Mouse (Mus musculus): ENCODE measurements around the gene Gm5741. TPM values are rescaled to one million over a fixed set of nuclear protein-coding genes. Genes with fewer than 3 reads are reported as not detected.

Gene Gm5741
- polyA plus RNA-seq, 1 experiment from 2014 or later, result not detected

GRCm38 (mm10) chr8:85037681-85038531 lies 29.9 kb downstream of the Gm5741 start:
- peak; percentile 79 for DNase-seq (ENCODE audit: low spot score)
- WGBS, result 2% methylated on average over 50 of the region's 57 CpGs
- TF ChIP-seq EP300 (optimal IDR thresholded peaks at IDR 0.05) (no peak), CTCF (IDR thresholded peaks at IDR 0.05; ENCODE audit: low read depth) (peak; percentile 19; the same call in 1 of the 2 replicates)
- Histone ChIP-seq H3K9ac (ENCODE audit: low read length) (peak overlapping the region; percentile 86), H3K4me3 (ENCODE audit: low read depth, low read length) (peak overlapping the region; percentile 79), H3K36me3 (ENCODE audit: control insufficient read depth, insufficient read depth, low read length) (peaks cover 10% of the 10 kb centered on the region), H3K27ac (replicated peaks) (peak overlapping the region; percentile 99), H3K27me3 (ENCODE audit: control insufficient read depth, insufficient read depth, low read length) (no peaks in the 10 kb centered on the region), H3K9me3 (ENCODE audit: control insufficient read depth, low read length) (no peaks in the 10 kb centered on the region), H3K4me1 (replicated peaks; ENCODE audit: control insufficient read depth, insufficient read depth) (no peaks in the 10 kb centered on the region), H3K4me2 (replicated peaks; ENCODE audit: low read depth) (peak overlapping the region; percentile 95)
- ATAC-seq (ENCODE audit: low FRiP score, low TSS enrichment), result peak; percentile 18; the same call in 1 of the 2 replicates

- no peaks in the 10 kb centered on the region for H3K27me3 ChIP-seq (ENCODE audit: control insufficient read depth, insufficient read depth, low read length)
- peak overlapping the region; percentile 79 for H3K4me3 ChIP-seq (ENCODE audit: low read depth, low read length)
- peak overlapping the region; percentile 86 for H3K9ac ChIP-seq (ENCODE audit: low read length)
- WGBS, result 2% methylated on average over 14 of the region's 14 CpGs
- no peaks in the 10 kb centered on the region for H3K4me1 ChIP-seq (replicated peaks; ENCODE audit: control insufficient read depth, insufficient read depth)
- no peak for TF ChIP-seq EP300 (optimal IDR thresholded peaks at IDR 0.05)
- TF ChIP-seq CTCF (IDR thresholded peaks at IDR 0.05; ENCODE audit: low read depth), result no peak
- peaks cover 14% of the 10 kb centered on the region for H3K36me3 ChIP-seq (ENCODE audit: control insufficient read depth, insufficient read depth, low read length)
- peak overlapping the region; percentile 99 for H3K27ac ChIP-seq (replicated peaks)
- no peaks in the 10 kb centered on the region for H3K9me3 ChIP-seq (ENCODE audit: control insufficient read depth, low read length)
- DNase-seq (ENCODE audit: low spot score), result no peak
- peak; percentile 35 for ATAC-seq (ENCODE audit: low FRiP score, low TSS enrichment)
- H3K4me2 ChIP-seq (replicated peaks; ENCODE audit: low read depth), result peak overlapping the region; percentile 95
Measured at GRCm38 (mm10) chr8:85037366-85037680, 30.5 kb downstream of the Gm5741 start.

- Histone ChIP-seq H3K27me3 (ENCODE audit: control insufficient read depth, insufficient read depth, low read length) (no peaks in the 10 kb centered on the region), H3K9me3 (ENCODE audit: control insufficient read depth, low read length) (no peaks in the 10 kb centered on the region), H3K4me2 (replicated peaks; ENCODE audit: low read depth) (peak within 1 kb of the TSS; percentile 95), H3K36me3 (ENCODE audit: control insufficient read depth, insufficient read depth, low read length) (peaks cover 18% of the 10 kb centered on the region), H3K4me1 (replicated peaks; ENCODE audit: control insufficient read depth, insufficient read depth) (no peaks in the 10 kb centered on the region), H3K4me3 (ENCODE audit: low read depth, low read length) (peak within 1 kb of the TSS; percentile 79), H3K9ac (ENCODE audit: low read length) (peak within 1 kb of the TSS; percentile 86), H3K27ac (replicated peaks) (peak within 1 kb of the TSS; percentile 99)
- peak; percentile 92 for DNase-seq (ENCODE audit: low spot score)
- WGBS, result under 1% methylated on average over 55 of the region's 59 CpGs
- TF ChIP-seq EP300 (optimal IDR thresholded peaks at IDR 0.05) (no peak), CTCF (IDR thresholded peaks at IDR 0.05; ENCODE audit: low read depth) (no peak)
- ATAC-seq (ENCODE audit: low FRiP score, low TSS enrichment), result peak; percentile 86
Measured at GRCm38 (mm10) chr8:85036718-85037365, 30.9 kb downstream of the Gm5741 start, which contains the start of gene Tnpo2. Tnpo2 (plus strand) TSS chr8:85036915.

- peak; percentile 19; the same call in 1 of the 2 replicates for ATAC-seq (ENCODE audit: low FRiP score, low TSS enrichment)
- peak overlapping the region; percentile 61 for H3K9ac ChIP-seq (ENCODE audit: low read length)
- no peaks in the 10 kb centered on the region for H3K9me3 ChIP-seq (ENCODE audit: control insufficient read depth, low read length)
- WGBS, result under 1% methylated on average over 9 of the region's 9 CpGs
- peak overlapping the region; percentile 79 for H3K4me3 ChIP-seq (ENCODE audit: low read depth, low read length)
- peaks cover 19% of the 10 kb centered on the region for H3K36me3 ChIP-seq (ENCODE audit: control insufficient read depth, insufficient read depth, low read length)
- H3K4me2 ChIP-seq (replicated peaks; ENCODE audit: low read depth), result peak overlapping the region; percentile 79
- TF ChIP-seq EP300 (optimal IDR thresholded peaks at IDR 0.05) (no peak), CTCF (IDR thresholded peaks at IDR 0.05; ENCODE audit: low read depth) (no peak)
- no peaks in the 10 kb centered on the region for H3K27me3 ChIP-seq (ENCODE audit: control insufficient read depth, insufficient read depth, low read length)
- peak overlapping the region; percentile 90 for H3K27ac ChIP-seq (replicated peaks)
- no peak for DNase-seq (ENCODE audit: low spot score)
- no peaks in the 10 kb centered on the region for H3K4me1 ChIP-seq (replicated peaks; ENCODE audit: control insufficient read depth, insufficient read depth)
Measured at GRCm38 (mm10) chr8:85036381-85036717, 31.4 kb downstream of the Gm5741 start.

GRCm38 (mm10) chr8:85035728-85036310 lies 32.0 kb downstream of the Gm5741 start:
- Histone ChIP-seq H3K4me3 (ENCODE audit: low read depth, low read length) (peak overlapping the region; percentile 79), H3K36me3 (ENCODE audit: control insufficient read depth, insufficient read depth, low read length) (peaks cover 23% of the 10 kb centered on the region), H3K4me2 (replicated peaks; ENCODE audit: low read depth) (peak overlapping the region; percentile 79), H3K9me3 (ENCODE audit: control insufficient read depth, low read length) (no peaks in the 10 kb centered on the region), H3K4me1 (replicated peaks; ENCODE audit: control insufficient read depth, insufficient read depth) (no peaks in the 10 kb centered on the region), H3K9ac (ENCODE audit: low read length) (peak overlapping the region; percentile 61), H3K27ac (replicated peaks) (peak overlapping the region; percentile 90), H3K27me3 (ENCODE audit: control insufficient read depth, insufficient read depth, low read length) (no peaks in the 10 kb centered on the region)
- no peak for TF ChIP-seq CTCF (IDR thresholded peaks at IDR 0.05; ENCODE audit: low read depth)
- TF ChIP-seq EP300 (optimal IDR thresholded peaks at IDR 0.05), result no peak
- DNase-seq (ENCODE audit: low spot score) (peak; percentile 61), ATAC-seq (ENCODE audit: low FRiP score, low TSS enrichment) (peak; percentile 18; the same call in 1 of the 2 replicates)
- WGBS, result 0% methylated on average over 15 of the region's 15 CpGs
